Mouse (Mus musculus) small intestine, adult 2 months (tissue): ENCODE data around the gene Gm45623.

Experiments
- CTCF ChIP-seq: fragments of 200-500 bp; IDR thresholded peaks from 2 replicates; pipeline ENCODE4 v1.5.1; 2012; ENCODE audit warnings: low read depth, mild to moderate bottlenecking, control low read depth, inconsistent platforms, low read length, moderate library complexity, mixed read lengths; ENCODE audit not compliant: insufficient replicate concordance, insufficient read length; ENCODE audit errors: extremely low read depth
- POLR2A ChIP-seq: fragments of 200-500 bp; IDR thresholded peaks from 2 replicates; pipeline ENCODE4 v1.6.1; 2012; ENCODE audit warnings: low read depth, mild to moderate bottlenecking, control low read depth, inconsistent platforms, low read length, moderate library complexity

DNA sequence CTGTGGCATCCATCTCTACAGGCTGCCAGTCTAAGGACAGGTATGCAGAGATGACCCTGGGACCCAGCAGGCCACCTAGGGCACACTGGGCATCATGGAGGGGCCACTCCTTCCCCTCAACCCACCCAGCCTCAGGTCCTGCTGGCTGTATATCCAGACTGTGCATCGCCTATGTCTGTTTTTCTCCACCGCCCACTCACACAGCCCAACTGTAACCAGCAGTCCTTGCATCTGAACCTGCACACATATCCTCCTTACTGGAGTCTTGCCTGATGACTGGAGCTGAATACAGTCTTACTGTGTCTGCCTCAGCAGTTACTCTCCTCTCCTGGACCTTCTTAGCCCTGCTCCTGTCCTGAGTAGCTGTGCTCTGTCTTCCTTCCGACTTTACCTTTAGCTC, 28.1 kb upstream of the Gm45623 start:
- TF ChIP-seq CTCF = no peak
- no peak for TF ChIP-seq POLR2A
